Mouse (Mus musculus): Measurements from ENCODE around the gene Tert.

Gene Tert

DNA sequence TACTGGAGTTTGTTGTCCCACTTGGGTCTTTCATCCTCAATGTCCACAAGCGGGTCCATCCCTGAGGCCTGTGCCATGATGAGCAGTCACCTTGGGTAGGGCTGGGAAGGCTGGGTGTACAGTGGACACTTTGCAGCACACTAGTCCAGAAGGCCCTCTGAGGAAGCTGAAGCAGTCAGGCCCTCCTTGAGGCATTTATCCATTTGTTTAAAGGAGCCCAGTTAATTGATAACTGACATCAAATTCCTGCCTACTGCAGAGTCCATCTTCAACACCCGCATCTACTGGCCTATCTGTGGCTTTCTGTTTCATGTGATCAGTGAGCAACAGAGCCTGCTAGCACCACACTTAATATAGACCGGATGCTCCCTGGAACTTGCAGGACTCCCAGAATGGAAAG, 51.1 kb downstream of the Tert start, which contains the start of gene Slc6a18:
Gene Slc6a18, minus strand, starts transcription at position 171 of the 400 bp plus-strand sequence.
- no peak for DNase-seq

DNA sequence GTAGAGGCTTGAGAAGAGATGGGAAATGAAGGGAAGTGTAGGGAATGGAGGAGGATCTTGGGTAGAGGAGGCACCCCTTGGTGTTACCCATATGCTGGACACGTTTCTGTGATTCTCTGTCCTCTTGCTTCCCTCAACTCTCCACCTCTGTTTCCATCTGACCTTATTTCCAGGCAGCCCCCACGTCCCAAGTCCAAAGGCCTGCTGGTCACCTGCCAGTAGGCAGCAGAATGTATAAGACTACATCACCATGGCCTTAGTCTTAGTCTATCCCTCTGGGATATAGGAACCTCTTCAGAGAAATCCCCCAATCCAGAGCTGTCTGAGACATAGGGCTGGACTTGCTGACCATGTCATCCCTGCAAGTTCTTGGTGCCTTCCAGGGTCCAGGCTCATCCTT, 52.6 kb downstream of the Tert start:
- no peak for DNase-seq

DNA sequence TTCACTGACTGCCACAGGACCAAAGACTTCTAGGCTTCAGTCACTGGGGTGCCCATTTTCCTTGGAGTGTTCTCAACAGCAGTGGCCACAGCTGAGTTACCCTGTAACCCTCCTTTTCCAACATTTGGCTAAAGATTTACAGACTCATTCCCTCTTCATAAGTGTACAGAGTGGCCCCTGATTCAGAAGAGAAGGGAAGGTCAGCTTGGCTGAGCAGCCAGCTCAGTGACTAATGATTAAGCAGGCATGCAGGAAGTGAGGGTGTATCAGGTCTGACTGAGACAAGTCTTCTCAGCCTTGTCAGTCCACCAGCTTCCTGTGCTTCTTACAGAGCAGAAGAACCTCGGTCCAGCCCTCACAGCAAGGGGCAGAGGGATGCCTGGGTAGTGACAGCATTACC, 53.7 kb downstream of the Tert start:
- peak; percentile 12 for DNase-seq

DNA sequence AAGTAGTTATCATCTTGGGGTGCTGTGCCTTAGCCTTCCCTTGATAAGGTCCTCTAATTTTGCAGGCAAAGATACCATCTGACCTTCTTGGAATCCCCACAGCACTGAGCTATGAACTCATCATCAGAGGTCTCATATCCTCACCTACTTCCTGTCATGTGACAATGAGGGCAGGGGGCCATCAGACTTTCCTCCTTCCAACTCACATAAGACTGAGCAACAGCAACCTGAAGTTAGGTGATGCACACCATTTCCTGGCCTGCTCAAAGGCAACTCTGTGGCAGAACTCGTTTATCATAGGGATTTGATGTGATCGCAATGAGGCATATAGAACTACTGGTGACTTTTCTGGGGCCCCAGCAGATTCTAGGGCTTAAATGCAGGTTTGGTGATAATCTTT, 55.5 kb downstream of the Tert start:
- DNase-seq: no peak

DNA sequence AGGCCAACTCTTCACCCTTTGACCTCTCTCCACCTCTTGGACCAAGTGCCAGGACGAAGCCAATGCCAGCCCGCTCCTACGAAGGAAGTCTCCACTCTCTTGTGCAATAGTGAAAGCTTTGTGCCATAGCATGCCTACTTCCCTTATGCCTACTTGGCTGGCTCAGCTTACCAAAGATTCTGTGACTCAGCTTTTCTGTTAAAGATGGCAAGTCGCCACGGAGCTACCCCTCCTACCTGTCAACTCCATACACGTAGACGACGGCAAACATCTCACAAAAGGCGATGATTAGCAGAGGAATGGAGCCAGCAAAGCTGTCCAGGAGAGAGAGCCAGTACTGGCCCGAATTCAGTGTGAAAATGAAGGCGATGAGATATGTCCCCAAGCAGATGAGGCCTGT, 57.0 kb downstream of the Tert start:
- no peak for DNase-seq

DNA sequence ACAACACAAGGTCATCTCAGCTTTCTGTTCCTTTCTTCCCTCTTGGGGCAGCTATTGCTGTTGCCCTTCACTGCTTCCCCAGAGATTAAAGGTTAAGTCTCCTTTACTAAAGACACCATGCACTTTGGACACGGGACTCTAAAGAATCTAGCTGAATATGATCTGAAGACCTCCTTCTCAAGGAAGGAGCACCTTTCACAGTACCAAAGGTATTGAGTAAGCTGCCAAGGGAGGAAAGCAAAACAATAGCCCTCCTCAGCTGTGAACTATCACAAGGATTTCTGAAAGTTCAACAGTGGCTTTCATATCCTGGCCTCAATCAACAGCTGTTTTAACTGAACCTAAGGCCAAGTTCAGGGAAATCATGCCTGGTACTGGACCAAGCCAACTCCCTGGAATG, 57.7 kb downstream of the Tert start:
- no peak for DNase-seq

DNA sequence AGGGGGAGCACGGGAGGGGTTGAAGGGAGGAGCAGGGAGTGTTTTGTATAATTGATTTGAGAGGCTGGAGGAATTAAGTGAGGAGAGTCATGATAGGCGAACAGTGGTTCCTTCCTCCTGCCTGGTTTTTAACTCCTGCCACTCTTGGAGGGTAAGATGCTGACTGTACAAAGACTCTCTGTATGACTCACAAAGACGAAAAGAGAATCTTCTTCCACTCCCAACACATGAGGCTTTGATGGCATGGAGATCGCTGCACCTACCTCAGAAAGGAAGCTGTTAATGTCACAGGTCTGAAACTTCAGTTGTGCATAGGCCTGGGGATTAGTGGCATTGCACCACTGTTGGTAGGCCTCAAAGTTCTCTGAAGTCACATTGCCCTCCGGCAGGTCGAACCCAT, 58.8 kb downstream of the Tert start:
- no peak for DNase-seq

DNA sequence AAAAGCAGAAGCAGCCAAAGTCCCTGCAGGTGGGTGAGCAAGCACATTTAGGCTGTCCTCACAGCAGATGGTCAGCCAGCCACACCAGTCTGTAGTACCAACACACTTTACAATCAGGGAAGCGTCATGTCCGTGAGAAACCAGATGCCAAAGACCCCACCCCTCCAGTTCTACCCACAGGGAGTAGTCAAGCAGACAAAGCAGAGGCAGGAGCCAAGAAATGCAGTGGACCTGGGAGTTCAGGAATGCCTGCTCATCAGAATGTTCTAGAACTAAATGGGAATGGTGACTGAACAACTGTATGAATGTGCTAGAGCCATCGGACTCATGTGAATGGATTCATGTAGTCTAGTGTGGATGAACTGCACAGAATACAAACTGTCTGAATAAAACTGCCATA, 60.9 kb downstream of the Tert start:
- DNase-seq: no peak

DNA sequence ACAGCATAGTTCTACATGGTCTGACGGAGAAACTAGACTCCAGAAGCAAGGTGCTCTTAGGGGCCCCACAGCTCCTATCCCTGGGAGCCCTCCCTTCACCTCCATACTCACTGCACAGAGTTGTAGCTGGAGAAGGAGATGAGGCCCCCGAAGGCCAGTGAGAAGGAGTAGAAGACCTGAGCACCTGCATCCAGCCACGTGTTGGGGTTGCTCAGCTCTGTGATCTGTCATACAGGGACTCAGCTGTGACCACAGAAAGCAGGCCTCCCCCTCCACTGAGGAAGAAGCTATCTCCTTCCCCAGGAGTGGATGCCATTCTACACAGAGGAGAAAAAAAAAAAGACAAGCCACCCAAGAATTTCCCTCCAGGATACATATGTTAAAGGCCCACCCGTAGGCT, 62.2 kb downstream of the Tert start:
- DNase-seq: no peak

DNA sequence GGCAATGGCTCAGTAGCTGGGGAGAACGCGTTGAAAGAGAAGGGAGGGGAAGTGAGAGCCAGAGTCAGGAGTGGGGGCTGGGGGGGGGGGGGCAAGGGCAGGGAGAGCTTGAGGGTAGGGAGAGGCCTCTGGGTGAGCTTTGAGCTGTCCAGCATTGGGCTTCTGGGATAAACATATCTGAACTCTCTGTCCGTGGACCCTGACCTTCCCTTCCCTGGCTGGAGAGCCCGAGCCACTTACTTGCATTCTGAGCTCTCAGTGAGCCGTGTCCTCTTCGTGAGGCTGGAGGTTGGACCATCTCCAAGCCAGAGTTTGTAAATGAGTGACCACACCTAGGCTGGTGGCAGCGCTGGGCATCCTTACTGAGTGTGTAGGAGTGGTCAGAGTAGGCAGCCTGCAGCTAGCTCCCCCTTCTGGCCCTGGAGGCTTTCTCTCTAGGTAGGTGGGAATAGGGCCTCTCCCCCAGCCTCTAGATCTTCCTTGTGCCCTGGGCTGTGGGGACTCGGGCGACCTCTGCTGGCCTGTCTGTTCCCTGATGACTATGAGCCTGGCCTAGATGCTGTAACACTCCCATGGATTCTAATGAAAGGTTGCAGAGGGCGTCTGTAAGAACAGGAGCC, 65.6 kb downstream of the Tert start:
- peak; percentile 74 for DNase-seq

DNA sequence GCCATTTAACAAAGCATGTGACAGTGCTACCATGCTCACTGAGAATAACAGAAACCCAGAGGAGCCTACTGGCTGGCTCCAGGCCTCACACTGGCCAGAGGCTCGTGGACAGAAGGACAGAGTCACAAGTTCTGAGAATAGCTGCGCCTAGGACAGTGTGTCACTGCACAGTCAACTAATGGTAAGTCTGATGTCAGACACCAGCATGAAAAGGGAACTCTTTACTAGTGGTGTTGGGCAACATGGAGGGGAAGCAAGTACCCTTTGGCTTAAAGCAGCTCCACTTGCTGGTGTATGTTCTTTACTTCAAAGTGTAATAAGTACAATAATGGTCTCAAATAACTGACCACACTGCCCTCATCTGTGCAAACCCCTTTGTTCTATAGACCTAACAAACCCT, 66.6 kb downstream of the Tert start:
- no peak for DNase-seq

DNA sequence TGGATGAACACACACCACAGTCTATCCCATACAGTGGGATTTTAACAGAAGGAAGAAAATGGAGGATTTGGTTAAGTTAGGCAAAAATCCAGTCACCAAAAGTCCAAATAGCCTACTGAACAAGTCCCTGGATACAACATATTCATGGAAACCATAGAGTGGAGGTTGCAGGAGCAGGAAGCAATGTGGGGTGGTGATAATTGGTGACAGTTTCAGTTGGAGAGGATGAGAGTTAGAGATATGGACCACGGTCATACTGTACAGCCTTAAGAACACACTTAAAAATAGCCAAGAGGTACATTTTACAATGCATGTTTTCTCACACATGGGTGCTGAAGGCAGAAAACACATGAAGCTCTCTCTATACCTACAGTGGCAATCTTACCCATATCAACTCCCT, 68.3 kb downstream of the Tert start:
- DNase-seq: no peak

DNA sequence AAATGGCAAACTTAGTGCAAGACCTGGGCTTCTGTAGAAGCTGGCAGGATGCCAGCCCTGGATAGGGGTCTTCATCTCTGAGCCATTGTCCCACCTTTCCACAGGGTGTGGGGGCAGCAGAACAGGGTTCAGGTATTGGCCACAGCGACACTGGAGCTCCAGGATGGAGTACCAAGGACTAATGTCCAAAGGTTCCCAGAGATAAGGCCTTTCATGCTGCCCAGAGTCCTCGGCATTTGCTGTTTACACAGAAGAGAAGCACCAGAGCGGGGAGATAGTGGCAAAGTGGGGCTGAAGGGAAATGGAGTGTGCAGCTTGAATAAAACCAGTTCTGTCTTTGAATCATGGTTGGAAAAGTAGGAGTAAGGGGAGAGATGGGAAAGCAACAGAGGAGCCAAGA, 69.8 kb downstream of the Tert start:
- DNase-seq: peak; percentile 16
